Mouse (Mus musculus): ENCODE results near the gene Gm29609. TPM values are rescaled to one million over a fixed set of nuclear protein-coding genes. Genes with fewer than 3 reads are reported as not detected.
A peak's percentile ranks its signal among the peaks of the same experiment; 100 is the strongest.

Gm29609 gene
- polyA plus RNA-seq, 1 experiment from 2014 or later = 0.74 TPM

- Histone ChIP-seq H3K27me3 (ENCODE audit: control insufficient read depth, insufficient read depth, low read depth, low read length) (no peaks in the 10 kb centered on the region), H3K4me1 (ENCODE audit: control insufficient read depth, low read depth, low read length) (peaks cover 3% of the 10 kb centered on the region), H3K9me3 (replicated peaks; ENCODE audit: control insufficient read depth, low read length) (no peaks in the 10 kb centered on the region), H3K27ac (ENCODE audit: low read length) (no peak overlapping the region), H3K4me2 (ENCODE audit: low read depth, low read length) (no peak overlapping the region), H3K4me3 (ENCODE audit: low read depth, low read length) (no peak overlapping the region), H3K9ac (ENCODE audit: low read depth, low read length) (no peak overlapping the region), H3K36me3 (ENCODE audit: control insufficient read depth, insufficient read depth) (peaks cover 65% of the 10 kb centered on the region)
- ATAC-seq (ENCODE audit: low read depth) = peak; percentile 62; the same call in 1 of the 2 replicates
- 57% methylated on average over 1 of the region's 1 CpGs for WGBS (ENCODE audit: insufficient replicate concordance)
Measured at GRCm38 (mm10) chr5:31164878-31165277, 14.8 kb downstream of the Gm29609 start.

GRCm38 (mm10) chr5:31162462-31162861, 17.2 kb downstream of the Gm29609 start:
- H3K9me3 ChIP-seq (replicated peaks; ENCODE audit: control insufficient read depth, low read length) = no peaks in the 10 kb centered on the region
- peaks cover 3% of the 10 kb centered on the region for H3K4me1 ChIP-seq (ENCODE audit: control insufficient read depth, low read depth, low read length)
- H3K36me3 ChIP-seq (ENCODE audit: control insufficient read depth, insufficient read depth) = peaks cover 67% of the 10 kb centered on the region
- no peak overlapping the region for H3K4me3 ChIP-seq (ENCODE audit: low read depth, low read length)
- H3K27me3 ChIP-seq (ENCODE audit: control insufficient read depth, insufficient read depth, low read depth, low read length) = no peaks in the 10 kb centered on the region
- no peak for ATAC-seq (ENCODE audit: low read depth)
- H3K27ac ChIP-seq (ENCODE audit: low read length) = no peak overlapping the region
- no peak overlapping the region for H3K9ac ChIP-seq (ENCODE audit: low read depth, low read length)
- no peak overlapping the region for H3K4me2 ChIP-seq (ENCODE audit: low read depth, low read length)

- Histone ChIP-seq H3K9me3 (replicated peaks; ENCODE audit: control insufficient read depth, low read length) (no peaks in the 10 kb centered on the region), H3K4me1 (ENCODE audit: control insufficient read depth, low read depth, low read length) (peaks cover 13% of the 10 kb centered on the region), H3K27ac (ENCODE audit: low read length) (peak within 1 kb of the TSS; percentile 35), H3K36me3 (ENCODE audit: control insufficient read depth, insufficient read depth) (peaks cover 24% of the 10 kb centered on the region), H3K9ac (ENCODE audit: low read depth, low read length) (peak within 1 kb of the TSS; percentile 72), H3K4me3 (ENCODE audit: low read depth, low read length) (peak within 1 kb of the TSS; percentile 76), H3K4me2 (ENCODE audit: low read depth, low read length) (peak within 1 kb of the TSS; percentile 87), H3K27me3 (ENCODE audit: control insufficient read depth, insufficient read depth, low read depth, low read length) (no peaks in the 10 kb centered on the region)
- WGBS (ENCODE audit: insufficient replicate concordance) = under 1% methylated on average over 19 of the region's 19 CpGs
- ATAC-seq (ENCODE audit: low read depth) = peak; percentile 93
Measured at GRCm38 (mm10) chr5:31154152-31154553, 25.6 kb downstream of the Gm29609 start, which contains the start of gene Mpv17. Gene Mpv17 (minus strand): TSS chr5:31154251.

- Histone ChIP-seq H3K4me3 (ENCODE audit: low read depth, low read length) (peak overlapping the region; percentile 76), H3K9ac (ENCODE audit: low read depth, low read length) (peak overlapping the region; percentile 72), H3K36me3 (ENCODE audit: control insufficient read depth, insufficient read depth) (peaks cover 19% of the 10 kb centered on the region), H3K27ac (ENCODE audit: low read length) (peak overlapping the region; percentile 10; the same call in 1 of the 2 replicates), H3K27me3 (ENCODE audit: control insufficient read depth, insufficient read depth, low read depth, low read length) (no peaks in the 10 kb centered on the region), H3K4me2 (ENCODE audit: low read depth, low read length) (peak overlapping the region; percentile 87), H3K4me1 (ENCODE audit: control insufficient read depth, low read depth, low read length) (peaks cover 13% of the 10 kb centered on the region), H3K9me3 (replicated peaks; ENCODE audit: control insufficient read depth, low read length) (no peaks in the 10 kb centered on the region)
- no peak for ATAC-seq (ENCODE audit: low read depth)
- 38% methylated on average over 6 of the region's 6 CpGs for WGBS (ENCODE audit: insufficient replicate concordance)
Measured at GRCm38 (mm10) chr5:31153516-31154151, 26.1 kb downstream of the Gm29609 start.

GRCm38 (mm10) chr5:31151746-31152145, 28.0 kb downstream of the Gm29609 start:
- Histone ChIP-seq H3K9me3 (replicated peaks; ENCODE audit: control insufficient read depth, low read length) (no peaks in the 10 kb centered on the region), H3K27me3 (ENCODE audit: control insufficient read depth, insufficient read depth, low read depth, low read length) (no peaks in the 10 kb centered on the region), H3K27ac (ENCODE audit: low read length) (no peak overlapping the region), H3K9ac (ENCODE audit: low read depth, low read length) (no peak overlapping the region), H3K4me3 (ENCODE audit: low read depth, low read length) (no peak overlapping the region), H3K4me2 (ENCODE audit: low read depth, low read length) (no peak overlapping the region), H3K4me1 (ENCODE audit: control insufficient read depth, low read depth, low read length) (peaks cover 13% of the 10 kb centered on the region), H3K36me3 (ENCODE audit: control insufficient read depth, insufficient read depth) (peaks cover under 1% of the 10 kb centered on the region; the same call in 1 of the 2 replicates)
- WGBS (ENCODE audit: insufficient replicate concordance) = 77% methylated on average over 3 of the region's 3 CpGs
- ATAC-seq (ENCODE audit: low read depth) = no peak

- Histone ChIP-seq H3K36me3 (ENCODE audit: control insufficient read depth, insufficient read depth) (no peaks in the 10 kb centered on the region), H3K27me3 (ENCODE audit: control insufficient read depth, insufficient read depth, low read depth, low read length) (no peaks in the 10 kb centered on the region), H3K4me1 (ENCODE audit: control insufficient read depth, low read depth, low read length) (peaks cover 11% of the 10 kb centered on the region), H3K9ac (ENCODE audit: low read depth, low read length) (no peak overlapping the region), H3K9me3 (replicated peaks; ENCODE audit: control insufficient read depth, low read length) (no peaks in the 10 kb centered on the region), H3K4me2 (ENCODE audit: low read depth, low read length) (no peak overlapping the region), H3K4me3 (ENCODE audit: low read depth, low read length) (no peak overlapping the region), H3K27ac (ENCODE audit: low read length) (no peak overlapping the region)
- WGBS (ENCODE audit: insufficient replicate concordance) = 77% methylated on average over 4 of the region's 4 CpGs
- no peak for ATAC-seq (ENCODE audit: low read depth)
Measured at GRCm38 (mm10) chr5:31149781-31150180, 29.9 kb downstream of the Gm29609 start.

- H3K9me3 ChIP-seq (replicated peaks; ENCODE audit: control insufficient read depth, low read length) = no peaks in the 10 kb centered on the region
Measured at GRCm38 (mm10) chr5:31138968-31139425, 40.7 kb downstream of the Gm29609 start.

GRCm38 (mm10) chr5:31138241-31138967, 41.3 kb downstream of the Gm29609 start, which contains the start of gene Ucn:
Gene Ucn (minus strand): TSS chr5:31138829.
- Histone ChIP-seq H3K4me1 (ENCODE audit: control insufficient read depth, low read depth, low read length) (peaks cover 2% of the 10 kb centered on the region), H3K27me3 (ENCODE audit: control insufficient read depth, insufficient read depth, low read depth, low read length) (peaks cover 54% of the 10 kb centered on the region), H3K36me3 (ENCODE audit: control insufficient read depth, insufficient read depth) (no peaks in the 10 kb centered on the region), H3K9me3 (replicated peaks; ENCODE audit: control insufficient read depth, low read length) (no peaks in the 10 kb centered on the region), H3K27ac (ENCODE audit: low read length) (no peak within 1 kb of the TSS), H3K4me2 (ENCODE audit: low read depth, low read length) (no peak within 1 kb of the TSS), H3K9ac (ENCODE audit: low read depth, low read length) (no peak within 1 kb of the TSS), H3K4me3 (ENCODE audit: low read depth, low read length) (no peak within 1 kb of the TSS)
- no peak for ATAC-seq (ENCODE audit: low read depth)
- WGBS (ENCODE audit: insufficient replicate concordance) = 3% methylated on average over 52 of the region's 52 CpGs

More at GRCm38 (mm10) chr5:31138968-31139425, 40.7 kb downstream of the Gm29609 start:
- Histone ChIP-seq H3K27ac (ENCODE audit: low read length) (no peak overlapping the region), H3K4me3 (ENCODE audit: low read depth, low read length) (no peak overlapping the region), H3K27me3 (ENCODE audit: control insufficient read depth, insufficient read depth, low read depth, low read length) (peaks cover 54% of the 10 kb centered on the region), H3K36me3 (ENCODE audit: control insufficient read depth, insufficient read depth) (no peaks in the 10 kb centered on the region), H3K4me2 (ENCODE audit: low read depth, low read length) (no peak overlapping the region), H3K4me1 (ENCODE audit: control insufficient read depth, low read depth, low read length) (peaks cover 2% of the 10 kb centered on the region), H3K9ac (ENCODE audit: low read depth, low read length) (no peak overlapping the region)
- 8% methylated on average over 9 of the region's 9 CpGs for WGBS (ENCODE audit: insufficient replicate concordance)
- no peak for ATAC-seq (ENCODE audit: low read depth)

- H3K9me3 ChIP-seq (replicated peaks; ENCODE audit: control insufficient read depth, low read length) = no peaks in the 10 kb centered on the region
- WGBS (ENCODE audit: insufficient replicate concordance) = 2% methylated on average over 13 of the region's 13 CpGs
- H3K4me2 ChIP-seq (ENCODE audit: low read depth, low read length) = no peak overlapping the region
- peaks cover 54% of the 10 kb centered on the region for H3K27me3 ChIP-seq (ENCODE audit: control insufficient read depth, insufficient read depth, low read depth, low read length)
- H3K9ac ChIP-seq (ENCODE audit: low read depth, low read length) = no peak overlapping the region
- no peaks in the 10 kb centered on the region for H3K36me3 ChIP-seq (ENCODE audit: control insufficient read depth, insufficient read depth)
- no peak overlapping the region for H3K27ac ChIP-seq (ENCODE audit: low read length)
- H3K4me3 ChIP-seq (ENCODE audit: low read depth, low read length) = no peak overlapping the region
- no peak for ATAC-seq (ENCODE audit: low read depth)
- H3K4me1 ChIP-seq (ENCODE audit: control insufficient read depth, low read depth, low read length) = peaks cover 2% of the 10 kb centered on the region
Measured at GRCm38 (mm10) chr5:31137658-31138057, 42.1 kb downstream of the Gm29609 start.
